Mouse (Mus musculus) liver, adult 2 months (tissue): ENCODE data around the gene Sdc1.

Experiments used
- CTCF ChIP-seq: fragments of 200-500 bp; IDR thresholded peaks from 2 replicates; pipeline ENCODE4 v1.5.1; 2011; ENCODE audit warnings: low read depth, low read length, control low read depth
- POLR2A ChIP-seq: fragments of 200-500 bp; IDR thresholded peaks from 2 replicates; pipeline ENCODE4 v1.6.1; 2011; ENCODE audit warnings: low read length, control low read depth; ENCODE audit not compliant: insufficient read depth; ENCODE audit errors: extremely low read depth

DNA sequence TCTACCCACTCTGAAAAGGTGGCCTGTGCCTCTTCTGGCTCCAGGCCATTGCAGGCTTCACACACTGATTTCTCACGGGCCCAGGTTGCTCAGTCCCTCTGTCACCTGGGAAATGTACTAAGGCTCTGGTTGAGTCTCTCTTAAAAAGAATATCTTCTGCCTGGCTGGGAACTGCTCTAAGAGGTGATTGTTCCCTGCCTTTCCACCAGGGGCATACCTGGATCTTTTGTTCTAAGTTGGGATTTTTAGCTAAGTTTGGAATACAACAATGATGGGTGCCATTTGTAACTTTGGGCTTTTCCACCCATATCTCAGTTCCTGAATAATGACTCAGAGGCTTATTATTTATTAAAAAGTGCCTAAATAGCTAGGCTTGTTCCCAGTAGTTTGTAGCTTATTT lies 44.2 kb upstream of the Sdc1 start:
- TF ChIP-seq POLR2A (no peak), CTCF (no peak)
